24 mouse cellular contexts compared by ENCODE assay signal in the genomic region with DNA sequence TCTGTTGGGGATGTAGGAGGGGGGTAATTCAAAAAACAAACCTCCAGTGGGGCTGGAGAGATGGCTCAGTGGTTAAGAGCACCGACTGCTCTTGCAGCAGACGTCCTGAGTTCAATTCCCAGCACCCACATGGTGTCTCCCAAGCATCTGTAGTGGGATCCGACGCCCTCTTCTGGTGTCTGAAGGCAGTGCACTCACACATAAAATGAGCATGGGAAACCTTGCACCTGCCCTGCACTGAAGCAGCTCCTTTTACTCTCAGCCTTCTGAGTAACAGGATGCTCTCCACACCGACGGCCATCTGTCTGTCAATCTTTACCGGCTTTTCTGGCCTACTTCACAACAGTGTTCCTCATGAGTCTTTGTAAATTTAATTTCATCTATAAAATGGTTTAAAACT.
A peak's percentile ranks its signal among the peaks of the same experiment; 100 is the strongest.
DNase-seq lines count a peak whose midpoint lies in the region; ATAC-seq and TF ChIP-seq lines count a peak whose summit lies in the region.
"Had no signal": no experiment of that assay in that cellular context is flagged by ENCODE, and none has a peak within 500 bp of the region (broad histone marks: within the 10 kb centered on the region; RNA-seq: fewer than 3 reads in every experiment).

No protein-coding gene starts in this region.

- H3K9me3 ChIP-seq in hindbrain, postnatal 0 days (ENCODE audit: low read length), result no peaks in the 10 kb centered on the region
- no peaks in the 10 kb centered on the region for H3K9me3 ChIP-seq in hindbrain, embryonic 10.5 days
- no peaks in the 10 kb centered on the region for H3K9me3 ChIP-seq in lung, embryonic 14.5 days (ENCODE audit: low read depth, low read length)
- H3K9me3 ChIP-seq: embryonic facial prominence, embryonic 12.5 days; liver, embryonic 13.5 days; megakaryocyte, embryonic 14.5 days; stomach, embryonic 15.5 days had no signal

- H3K9ac ChIP-seq in hindbrain, postnatal 0 days (replicated peaks; ENCODE audit: low read length), result no peak overlapping the region
- no peak overlapping the region for H3K9ac ChIP-seq in lung, embryonic 14.5 days
- H3K9ac ChIP-seq: embryonic facial prominence, embryonic 12.5 days; hindbrain, embryonic 14.5 days; liver, embryonic 13.5 days; stomach, embryonic 15.5 days had no signal

- no peak for DNase-seq in hindbrain, postnatal 0 days (ENCODE audit: low spot score)
- DNase-seq in hindbrain, embryonic 10.5 days (ENCODE audit: low spot score), result no peak
- no peak for DNase-seq in lung, embryonic 14.5 days
- DNase-seq in lung, postnatal 36 days, result no peak
- DNase-seq in ES-CJ7 (ENCODE audit: low read depth, low spot score) (peak; percentile 42), ZHBTc4 (ENCODE audit: low read depth, low spot score) (peak; percentile 46)
- DNase-seq in frontal cortex, postnatal 25 days (ENCODE audit: low spot score in 2 of 2), result no peak
- DNase-seq: adrenal gland, adult 8-10 months; cerebellum, adult 9-11 months; heart, postnatal 14 days; kidney, adult 18-20 months; kidney, postnatal 14 days; liver, embryonic 13.5 days; lung, postnatal 10 days; right cerebral cortex, postnatal 25 days; thymus, postnatal 25 days had no signal

- H3K36me3 ChIP-seq in hindbrain, postnatal 0 days (ENCODE audit: insufficient read depth, low read length), result no peaks in the 10 kb centered on the region
- no peaks in the 10 kb centered on the region for H3K36me3 ChIP-seq in hindbrain, embryonic 10.5 days
- H3K36me3 ChIP-seq in lung, embryonic 14.5 days (ENCODE audit: insufficient read depth), result no peaks in the 10 kb centered on the region
- H3K36me3 ChIP-seq: embryonic facial prominence, embryonic 12.5 days; liver, embryonic 13.5 days; stomach, embryonic 15.5 days had no signal

- ATAC-seq in hindbrain, postnatal 0 days, result no peak
- no peak for ATAC-seq in lung, embryonic 14.5 days (ENCODE audit: insufficient read depth)
- ATAC-seq: forebrain, embryonic 14.5 days; midbrain, embryonic 16.5 days had no signal

- no peaks in the 10 kb centered on the region; the same call in 1 of the 2 replicates for H3K4me1 ChIP-seq in hindbrain, postnatal 0 days (ENCODE audit: insufficient read depth, low read length)
- peaks cover 16% of the 10 kb centered on the region; the same call in 1 of the 2 replicates for H3K4me1 ChIP-seq in hindbrain, embryonic 10.5 days (replicated peaks)
- H3K4me1 ChIP-seq in lung, embryonic 14.5 days (ENCODE audit: insufficient read depth), result no peaks in the 10 kb centered on the region
- H3K4me1 ChIP-seq: stomach, embryonic 15.5 days had no signal

- H3K27me3 ChIP-seq in hindbrain, postnatal 0 days (ENCODE audit: insufficient read depth, low read length), result no peaks in the 10 kb centered on the region
- H3K27me3 ChIP-seq in hindbrain, embryonic 10.5 days (ENCODE audit: insufficient read depth, poor library complexity, severe bottlenecking), result no peaks in the 10 kb centered on the region
- no peaks in the 10 kb centered on the region for H3K27me3 ChIP-seq in lung, embryonic 14.5 days (ENCODE audit: insufficient read depth, low read length)
- H3K27me3 ChIP-seq: embryonic facial prominence, embryonic 12.5 days; liver, embryonic 13.5 days; megakaryocyte, embryonic 14.5 days; stomach, embryonic 15.5 days had no signal

- no peak overlapping the region for H3K4me3 ChIP-seq in hindbrain, postnatal 0 days (ENCODE audit: low read length)
- H3K4me3 ChIP-seq in hindbrain, embryonic 10.5 days, result no peak overlapping the region
- H3K4me3 ChIP-seq in lung, embryonic 14.5 days (ENCODE audit: low read depth, low read length), result no peak overlapping the region
- H3K4me3 ChIP-seq: embryonic facial prominence, embryonic 12.5 days; erythroblast, embryonic 14.5 days; liver, embryonic 13.5 days; megakaryocyte, embryonic 14.5 days; stomach, embryonic 15.5 days had no signal

- no peak overlapping the region for H3K27ac ChIP-seq in hindbrain, postnatal 0 days
- no peak overlapping the region for H3K27ac ChIP-seq in hindbrain, embryonic 10.5 days
- no peak overlapping the region for H3K27ac ChIP-seq in lung, embryonic 14.5 days (ENCODE audit: low read depth)
- H3K27ac ChIP-seq: embryonic facial prominence, embryonic 12.5 days; hindbrain, embryonic 14.5 days; liver, embryonic 13.5 days; stomach, embryonic 15.5 days had no signal

- TF ChIP-seq CTCF in hindbrain, postnatal 0 days (IDR thresholded peaks at IDR 0.05; ENCODE audit: low read depth), result peak; percentile 28
- TF ChIP-seq CTCF in lung, embryonic 14.5 days (IDR thresholded peaks at IDR 0.05; ENCODE audit: low read depth), result peak; percentile 21; the same call in 1 of the 2 replicates

- H3K4me2 ChIP-seq in hindbrain, postnatal 0 days (ENCODE audit: low read depth, low read length), result no peak overlapping the region
- H3K4me2 ChIP-seq in lung, embryonic 14.5 days, result no peak overlapping the region
- H3K4me2 ChIP-seq: embryonic facial prominence, embryonic 12.5 days; heart, embryonic 11.5 days; hindbrain, embryonic 14.5 days; liver, embryonic 13.5 days; stomach, embryonic 15.5 days had no signal

- 94% methylated on average over 7 of the region's 7 CpGs for WGBS in hindbrain, postnatal 0 days
- 93% methylated on average over 7 of the region's 7 CpGs for WGBS in hindbrain, embryonic 10.5 days
- 93% methylated on average over 7 of the region's 7 CpGs for WGBS in lung, embryonic 14.5 days

Comparison
In these comparisons a context has a peak if more than half of its experiments do, and no peak if none do; other contexts are left out.
1. DNase-seq: peak in ES-CJ7 (single experiment) and ZHBTc4 (single experiment); none in hindbrain, postnatal 0 days (single experiment), hindbrain, embryonic 10.5 days (single experiment), lung, embryonic 14.5 days (single experiment), lung, postnatal 36 days (single experiment) and frontal cortex, postnatal 25 days (0 of 2).